Mouse (Mus musculus): ENCODE results near the gene Hspb11. TPM values are rescaled to one million over a fixed set of nuclear protein-coding genes. Genes with fewer than 3 reads are reported as not detected.

Hspb11 gene
- polyA plus RNA-seq, 3 experiments from 2014 or later: 25.5 to 30.0 (median 25.5) TPM

GRCm38 (mm10) chr4:107252522-107252921 lies 871 bp upstream of the Hspb11 start:
- no peak for ATAC-seq

- no peak for ATAC-seq
These were observed 1.0 kb downstream of the Hspb11 start for GRCm38 (mm10) chr4:107254414-107254813.

- peak; percentile 50 for ATAC-seq
These were observed 6.6 kb downstream of the Hspb11 start for GRCm38 (mm10) chr4:107260001-107260400.

- no peak for ATAC-seq
These were observed 20.3 kb downstream of the Hspb11 start for GRCm38 (mm10) chr4:107273683-107274082.

- no peak for ATAC-seq
These were observed 21.1 kb downstream of the Hspb11 start for GRCm38 (mm10) chr4:107274511-107274910.

- no peak for ATAC-seq
These were observed 24.9 kb downstream of the Hspb11 start for GRCm38 (mm10) chr4:107278188-107278707.

GRCm38 (mm10) chr4:107280843-107281475 lies 27.6 kb downstream of the Hspb11 start:
- no peak for ATAC-seq

GRCm38 (mm10) chr4:107285446-107286200 lies 32.2 kb downstream of the Hspb11 start:
- ATAC-seq: no peak

- ATAC-seq: no peak
These were observed 33.0 kb downstream of the Hspb11 start for GRCm38 (mm10) chr4:107286386-107286785.

- no peak for ATAC-seq
These were observed 34.1 kb downstream of the Hspb11 start for GRCm38 (mm10) chr4:107287517-107287916.

GRCm38 (mm10) chr4:107291611-107292272 lies 38.3 kb downstream of the Hspb11 start:
- ATAC-seq: no peak

- ATAC-seq: no peak
These were observed 38.9 kb downstream of the Hspb11 start for GRCm38 (mm10) chr4:107292273-107292662.

GRCm38 (mm10) chr4:107298071-107298606 lies 44.7 kb downstream of the Hspb11 start:
- no peak for ATAC-seq

GRCm38 (mm10) chr4:107299779-107300340 lies 46.5 kb downstream of the Hspb11 start:
- ATAC-seq: no peak

GRCm38 (mm10) chr4:107300371-107300770 lies 47.0 kb downstream of the Hspb11 start:
- no peak for ATAC-seq

GRCm38 (mm10) chr4:107300902-107301555 lies 47.6 kb downstream of the Hspb11 start:
- no peak for ATAC-seq

- ATAC-seq: no peak
These were observed 48.8 kb downstream of the Hspb11 start for GRCm38 (mm10) chr4:107302221-107302620.

- no peak for ATAC-seq
These were observed 49.4 kb downstream of the Hspb11 start for GRCm38 (mm10) chr4:107302832-107303231.

GRCm38 (mm10) chr4:107303531-107303930 lies 50.1 kb downstream of the Hspb11 start:
- no peak for ATAC-seq

GRCm38 (mm10) chr4:107306966-107307365 lies 53.6 kb downstream of the Hspb11 start, which contains the start of gene Dio1:
Gene Dio1, minus strand, starts transcription at chr4:107307169.
- ATAC-seq: no peak

GRCm38 (mm10) chr4:107313690-107314478 lies 60.5 kb downstream of the Hspb11 start, which contains the start of gene Yipf1:
Gene Yipf1, plus strand, starts transcription at chr4:107314363.
- peak; percentile 99 for ATAC-seq

All from inflammation-experienced regulatory T-cells, adult 6 months (primary cell).